Mouse (Mus musculus) forebrain, embryonic 14.5 days (tissue): Measurements from ENCODE around the gene Zbtb40. TPM values are rescaled to one million over a fixed set of nuclear protein-coding genes. Genes with fewer than 3 reads are reported as not detected.

ENCODE experiments used
- ATAC-seq: fragments of 200-750 bp; cut with Nextera tagmentation; 2 replicates; pipeline ENCODE4 v1.8.0; 2017; ENCODE audit warnings: mild to moderate bottlenecking, moderate library complexity
- DNase-seq: peaks from one replicate; pipeline ENCODE4 v3.0.0-alpha.2; 2015; ENCODE audit warnings: low spot score
- H3K27ac ChIP-seq: fragments of 300-500 bp; sonication (generic); 2 replicates; pipeline ENCODE4 v1.5.1; 2014; ENCODE audit warnings: low read depth, mild to moderate bottlenecking, control low read depth, low read length, moderate library complexity
- H3K27me3 ChIP-seq: fragments of 300-500 bp; sonication (generic); replicated peaks from 2 replicates; pipeline ENCODE4 v1.6.1; 2014; ENCODE audit warnings: low read length, control low read depth, mixed read lengths; ENCODE audit not compliant: control insufficient read depth, insufficient read depth
- H3K36me3 ChIP-seq: fragments of 300-500 bp; sonication (generic); 2 replicates; pipeline ENCODE4 v1.6.1; 2014; ENCODE audit warnings: low read length, control low read depth; ENCODE audit not compliant: control insufficient read depth, insufficient read depth
- H3K4me1 ChIP-seq: fragments of 300-500 bp; sonication (generic); 2 replicates; pipeline ENCODE4 v1.6.1; 2014; ENCODE audit warnings: antibody characterized with exemption, low read length, control low read depth; ENCODE audit not compliant: control insufficient read depth, insufficient read depth
- H3K4me2 ChIP-seq: fragments of 300-500 bp; sonication (generic); 2 replicates; pipeline ENCODE4 v1.6.1; 2014; ENCODE audit warnings: mild to moderate bottlenecking, control low read depth, low read length
- H3K4me3 ChIP-seq: fragments of 300-500 bp; sonication (generic); 2 replicates; pipeline ENCODE4 v1.5.1; 2014; ENCODE audit warnings: low read depth, low read length, control low read depth
- H3K9ac ChIP-seq: fragments of 300-500 bp; sonication (generic); 2 replicates; pipeline ENCODE4 v1.6.1; 2014; ENCODE audit warnings: mild to moderate bottlenecking, low read length, control low read depth, moderate library complexity
- H3K9me3 ChIP-seq: fragments of 300-500 bp; sonication (generic); replicated peaks from 2 replicates; pipeline ENCODE4 v1.6.1; 2016; ENCODE audit warnings: low read length, control low read depth, mixed read lengths; ENCODE audit not compliant: control insufficient read depth
- WGBS: fragments of 180-500 bp; shearing (Covaris S2); extraction: QIAGEN DNeasy Blood & Tissue Kit; methylation state at CpG from one replicate; pipeline ENCODE4 v1.1.7; 2014; 5-methylcytosine and 5-hydroxymethylcytosine counted together
- polyA plus RNA-seq: library from polyadenylated mRNA; unstranded; fragments of >200 nt; fragmentation: Nextera tagmentation; extraction: Ambion mirVana; gene quantifications from 2 replicates; pipeline ENCODE4 v1.2.1, GENCODE M21; 2014

The Zbtb40 gene
- 2.8 and 4.4 TPM in 2 replicates for polyA plus RNA-seq

GRCm38 (mm10) chr4:137048550-137049032 is at the start of gene Zbtb40:
Gene Zbtb40 (minus strand): TSS chr4:137048801.
- Histone ChIP-seq H3K4me3 (peak within 1 kb of the TSS; percentile 62), H3K36me3 (no peaks in the 10 kb centered on the region), H3K4me2 (peak within 1 kb of the TSS; percentile 71), H3K27ac (peak within 1 kb of the TSS; percentile 65; the same call in 1 of the 2 replicates), H3K9ac (peak within 1 kb of the TSS; percentile 64), H3K4me1 (peaks cover 13% of the 10 kb centered on the region), H3K27me3 (peaks cover 33% of the 10 kb centered on the region), H3K9me3 (peaks cover 6% of the 10 kb centered on the region; the same call in 1 of the 2 replicates)
- ATAC-seq (peak; percentile 97), DNase-seq (peak; percentile 99)
- WGBS = 1% methylated on average over 32 of the region's 32 CpGs

GRCm38 (mm10) chr4:137097984-137098327 is 49.4 kb upstream of the Zbtb40 start:
- WGBS = 88% methylated on average over 4 of the region's 4 CpGs
- DNase-seq = no peak
- Histone ChIP-seq H3K9ac (no peak overlapping the region), H3K4me3 (no peak overlapping the region), H3K27ac (no peak overlapping the region), H3K4me2 (no peak overlapping the region), H3K9me3 (no peaks in the 10 kb centered on the region), H3K36me3 (no peaks in the 10 kb centered on the region), H3K4me1 (no peaks in the 10 kb centered on the region), H3K27me3 (no peaks in the 10 kb centered on the region)
- no peak for ATAC-seq

- no peak for ATAC-seq
- Histone ChIP-seq H3K4me3 (no peak overlapping the region), H3K4me2 (no peak overlapping the region), H3K9ac (no peak overlapping the region), H3K27ac (no peak overlapping the region), H3K36me3 (no peaks in the 10 kb centered on the region), H3K27me3 (no peaks in the 10 kb centered on the region), H3K9me3 (no peaks in the 10 kb centered on the region), H3K4me1 (no peaks in the 10 kb centered on the region)
- no peak for DNase-seq
- WGBS = 82% methylated on average over 17 of the region's 17 CpGs
These were observed 48.8 kb upstream of the Zbtb40 start for GRCm38 (mm10) chr4:137097246-137097983.

GRCm38 (mm10) chr4:137096353-137096752 is 47.8 kb upstream of the Zbtb40 start:
- Histone ChIP-seq H3K4me1 (no peaks in the 10 kb centered on the region), H3K36me3 (no peaks in the 10 kb centered on the region), H3K4me2 (no peak overlapping the region), H3K27me3 (no peaks in the 10 kb centered on the region), H3K9ac (no peak overlapping the region), H3K4me3 (no peak overlapping the region), H3K9me3 (no peaks in the 10 kb centered on the region), H3K27ac (no peak overlapping the region)
- DNase-seq (no peak), ATAC-seq (no peak)
- whole genome bisulfite sequencing = 62% methylated on average over 10 of the region's 10 CpGs

- ATAC-seq (no peak), DNase-seq (no peak)
- no peak overlapping the region for H3K27ac ChIP-seq
- H3K36me3 ChIP-seq = no peaks in the 10 kb centered on the region
- WGBS = 47% methylated on average over 18 of the region's 18 CpGs
- H3K4me1 ChIP-seq = no peaks in the 10 kb centered on the region
- H3K9ac ChIP-seq = no peak overlapping the region
- H3K4me2 ChIP-seq = no peak overlapping the region
- no peaks in the 10 kb centered on the region for H3K27me3 ChIP-seq
- no peak overlapping the region for H3K4me3 ChIP-seq
- no peaks in the 10 kb centered on the region for H3K9me3 ChIP-seq
These were observed 36.6 kb upstream of the Zbtb40 start for GRCm38 (mm10) chr4:137085083-137085810.

GRCm38 (mm10) chr4:137082866-137083265 is 34.3 kb upstream of the Zbtb40 start:
- no peak for ATAC-seq
- H3K9ac ChIP-seq = no peak overlapping the region
- H3K27ac ChIP-seq = no peak overlapping the region
- H3K4me3 ChIP-seq = no peak overlapping the region
- no peaks in the 10 kb centered on the region for H3K4me1 ChIP-seq
- no peaks in the 10 kb centered on the region for H3K27me3 ChIP-seq
- WGBS = 68% methylated on average over 2 of the region's 2 CpGs
- no peaks in the 10 kb centered on the region for H3K9me3 ChIP-seq
- H3K4me2 ChIP-seq = no peak overlapping the region
- DNase-seq = no peak
- H3K36me3 ChIP-seq = no peaks in the 10 kb centered on the region

- 92% methylated on average over 4 of the region's 4 CpGs for WGBS
- Histone ChIP-seq H3K4me2 (no peak overlapping the region), H3K4me1 (no peaks in the 10 kb centered on the region), H3K27me3 (no peaks in the 10 kb centered on the region), H3K9me3 (no peaks in the 10 kb centered on the region), H3K36me3 (no peaks in the 10 kb centered on the region), H3K9ac (no peak overlapping the region), H3K4me3 (no peak overlapping the region), H3K27ac (no peak overlapping the region)
- DNase-seq (no peak), ATAC-seq (no peak)
These were observed 32.8 kb upstream of the Zbtb40 start for GRCm38 (mm10) chr4:137081401-137081800.

GRCm38 (mm10) chr4:137077216-137077615 is 28.6 kb upstream of the Zbtb40 start:
- no peak for ATAC-seq

GRCm38 (mm10) chr4:137071204-137071603 is 22.6 kb upstream of the Zbtb40 start:
- Histone ChIP-seq H3K9ac (no peak overlapping the region), H3K9me3 (no peaks in the 10 kb centered on the region), H3K36me3 (no peaks in the 10 kb centered on the region), H3K4me2 (no peak overlapping the region), H3K27ac (no peak overlapping the region), H3K27me3 (no peaks in the 10 kb centered on the region), H3K4me3 (no peak overlapping the region), H3K4me1 (no peaks in the 10 kb centered on the region; the same call in 1 of the 2 replicates)
- ATAC-seq = no peak
- no peak for DNase-seq
- 83% methylated on average over 6 of the region's 6 CpGs for whole genome bisulfite sequencing

More at GRCm38 (mm10) chr4:137077216-137077615, 28.6 kb upstream of the Zbtb40 start:
- 53% methylated on average over 2 of the region's 2 CpGs for WGBS
- Histone ChIP-seq H3K4me1 (no peaks in the 10 kb centered on the region), H3K4me3 (no peak overlapping the region), H3K27ac (no peak overlapping the region), H3K9me3 (no peaks in the 10 kb centered on the region), H3K4me2 (no peak overlapping the region), H3K36me3 (no peaks in the 10 kb centered on the region), H3K9ac (no peak overlapping the region), H3K27me3 (no peaks in the 10 kb centered on the region)
- DNase-seq = no peak
